In genomic region chr8:105339886-105340635, GRCm38 (mm10) we compare ENCODE assay signal across 12 mouse cellular contexts. TPM values are rescaled to one million over a fixed set of nuclear protein-coding genes. Genes with fewer than 3 reads are reported as not detected.
DNase-seq lines count a peak whose midpoint lies in the region; ATAC-seq lines count a peak whose summit lies in the region.
"Had no signal": no experiment of that assay in that cellular context is flagged by ENCODE, and none has a peak within 500 bp of the region (broad histone marks: within the 10 kb centered on the region; RNA-seq: fewer than 3 reads in every experiment).

No protein-coding gene starts in this region.

- 0 out of 2 replicates have a peak overlapping the region, but pooled peaks have one; percentile 7 for H3K4me2 ChIP-seq in heart, embryonic 16.5 days (ENCODE audit: low read depth, low read length)
- H3K4me2 ChIP-seq in lung, embryonic 15.5 days, result peak overlapping the region; percentile 44
- H3K4me2 ChIP-seq: limb, embryonic 13.5 days; neural tube, embryonic 13.5 days had no signal

- peaks cover 37% of the 10 kb centered on the region for H3K4me1 ChIP-seq in heart, embryonic 16.5 days (ENCODE audit: control insufficient read depth, insufficient read depth, low read length)
- peaks cover 66% of the 10 kb centered on the region for H3K4me1 ChIP-seq in lung, embryonic 15.5 days
- H3K4me1 ChIP-seq in midbrain, embryonic 10.5 days, result peaks cover 13% of the 10 kb centered on the region

- peak overlapping the region; percentile 38 for H3K27ac ChIP-seq in heart, embryonic 16.5 days (ENCODE audit: low read length)
- H3K27ac ChIP-seq in lung, embryonic 15.5 days, result peak overlapping the region; percentile 97
- no peak overlapping the region for H3K27ac ChIP-seq in midbrain, embryonic 10.5 days (replicated peaks)
- H3K27ac ChIP-seq: limb, embryonic 13.5 days; neural tube, embryonic 13.5 days had no signal

- H3K9ac ChIP-seq in heart, embryonic 16.5 days (ENCODE audit: low read length), result no peak overlapping the region
- H3K9ac ChIP-seq in lung, embryonic 15.5 days, result no peak overlapping the region
- H3K9ac ChIP-seq: neural tube, embryonic 13.5 days had no signal

- WGBS in heart, embryonic 16.5 days, result 42% methylated on average over 6 of the region's 6 CpGs
- 35% methylated on average over 6 of the region's 6 CpGs for WGBS in lung, embryonic 15.5 days
- 81% methylated on average over 6 of the region's 6 CpGs for WGBS in midbrain, embryonic 10.5 days

- 0 out of 2 replicates have a peak, but pooled peaks have one; percentile 15 for ATAC-seq in heart, embryonic 16.5 days (replicated peaks; ENCODE audit: extremely low read depth, insufficient read depth, low FRiP score)
- no peak for ATAC-seq in lung, embryonic 15.5 days (ENCODE audit: borderline replicate concordance, extremely low read depth, low FRiP score, low TSS enrichment)

- H3K9me3 ChIP-seq in heart, embryonic 16.5 days (replicated peaks; ENCODE audit: control insufficient read depth, low read length), result no peaks in the 10 kb centered on the region
- no peaks in the 10 kb centered on the region for H3K9me3 ChIP-seq in lung, embryonic 15.5 days
- no peaks in the 10 kb centered on the region for H3K9me3 ChIP-seq in midbrain, embryonic 10.5 days (replicated peaks)
- H3K9me3 ChIP-seq: limb, embryonic 13.5 days; neural tube, embryonic 13.5 days had no signal

- peaks cover 19% of the 10 kb centered on the region for H3K36me3 ChIP-seq in heart, embryonic 16.5 days (ENCODE audit: control insufficient read depth, insufficient read depth)
- H3K36me3 ChIP-seq in lung, embryonic 15.5 days, result peaks cover 48% of the 10 kb centered on the region
- H3K36me3 ChIP-seq in midbrain, embryonic 10.5 days, result peaks cover 36% of the 10 kb centered on the region

- H3K27me3 ChIP-seq in heart, embryonic 16.5 days (ENCODE audit: control insufficient read depth, insufficient read depth, low read length), result no peaks in the 10 kb centered on the region
- H3K27me3 ChIP-seq in lung, embryonic 15.5 days, result no peaks in the 10 kb centered on the region
- H3K27me3 ChIP-seq in midbrain, embryonic 10.5 days (ENCODE audit: low read depth, poor library complexity, severe bottlenecking), result peaks cover 14% of the 10 kb centered on the region
- H3K27me3 ChIP-seq: limb, embryonic 13.5 days; neural tube, embryonic 13.5 days had no signal

- peak; percentile 56 for DNase-seq in adrenal gland, postnatal 14 days
- no peak for DNase-seq in adrenal gland, adult 8-10 months
- peak; percentile 53 for DNase-seq in 416B (ENCODE audit: low read depth)
- DNase-seq in frontal cortex, postnatal 36 days (ENCODE audit: low spot score in 2 of 2), result no peak
- no peak for DNase-seq in midbrain, embryonic 10.5 days (ENCODE audit: low spot score)
- no peak for DNase-seq in left cerebral cortex, postnatal 14 days (ENCODE audit: low spot score in 2 of 2)
- DNase-seq: cerebellum, postnatal 10 days; kidney, adult 8-10 months had no signal

- H3K4me3 ChIP-seq in heart, embryonic 16.5 days (ENCODE audit: low read length), result no peak overlapping the region
- H3K4me3 ChIP-seq in lung, embryonic 15.5 days, result no peak overlapping the region
- H3K4me3 ChIP-seq in midbrain, embryonic 10.5 days, result no peak overlapping the region
- H3K4me3 ChIP-seq: limb, embryonic 13.5 days; neural tube, embryonic 13.5 days had no signal

- intact Hi-C loops in left cerebral cortex, postnatal 14 days (cut with DNase I), result no loop called here

RNA-seq across cellular contexts. Expression of gene Fhod1, which starts 7.7 kb away (rescaled TPM):
- total RNA-seq in adrenal gland, postnatal 14 days (2021), result 11.9 and 15.7 TPM in 2 replicates
- 10 to 100 TPM; 11.8 to 21.9 (median 17.1) TPM for total RNA-seq in adrenal gland, adult 8-10 months (2022)
- polyA plus RNA-seq in heart, embryonic 16.5 days (2015; fragmentation: Nextera tagmentation; extraction: Ambion mirVana), result 1.1 and 2.3 TPM in 2 replicates
- 10.6 and 11.9 TPM in 2 replicates for polyA plus RNA-seq in lung, embryonic 15.5 days (2015; fragmentation: Nextera tagmentation; extraction: Ambion mirVana)
- 1.9 and 2.2 TPM in 2 replicates for polyA plus RNA-seq in midbrain, embryonic 10.5 days (2016; fragmentation: Nextera tagmentation; extraction: Ambion mirVana)
- 1 to 10 TPM; 2.8 to 2.9 TPM for total RNA-seq in left cerebral cortex, postnatal 14 days (2021)

RNA-seq across cellular contexts. Expression of gene Slc9a5, which starts 8.6 kb away (rescaled TPM):
- total RNA-seq in adrenal gland, postnatal 14 days (2021), result 1.9 TPM in 2 replicates
- 1 to 10 TPM in 3 of 4 experiments, under 1 TPM in 1; 0.73 to 1.9 (median 1.4) TPM for total RNA-seq in adrenal gland, adult 8-10 months (2022)
- 1.1 and 1.4 TPM in 2 replicates for polyA plus RNA-seq in heart, embryonic 16.5 days (2015; fragmentation: Nextera tagmentation; extraction: Ambion mirVana)
- 6.4 and 7.2 TPM in 2 replicates for polyA plus RNA-seq in lung, embryonic 15.5 days (2015; fragmentation: Nextera tagmentation; extraction: Ambion mirVana)
- 4.1 TPM in 2 replicates for polyA plus RNA-seq in midbrain, embryonic 10.5 days (2016; fragmentation: Nextera tagmentation; extraction: Ambion mirVana)
- total RNA-seq in left cerebral cortex, postnatal 14 days (2021), result 10 to 100 TPM; 25.0 to 35.1 TPM

RNA-seq across cellular contexts. Expression of gene Tmem208, which starts 13.9 kb away (rescaled TPM):
- 47.7 and 48.6 TPM in 2 replicates for total RNA-seq in adrenal gland, postnatal 14 days (2021)
- 10 to 100 TPM; 62.1 to 66.9 (median 65.1) TPM for total RNA-seq in adrenal gland, adult 8-10 months (2022)
- 82.1 and 84.2 TPM in 2 replicates for polyA plus RNA-seq in heart, embryonic 16.5 days (2015; fragmentation: Nextera tagmentation; extraction: Ambion mirVana)
- polyA plus RNA-seq in lung, embryonic 15.5 days (2015; fragmentation: Nextera tagmentation; extraction: Ambion mirVana), result 110 and 116 TPM in 2 replicates
- 105 and 106 TPM in 2 replicates for polyA plus RNA-seq in midbrain, embryonic 10.5 days (2016; fragmentation: Nextera tagmentation; extraction: Ambion mirVana)
- 10 to 100 TPM; 42.2 to 43.1 TPM for total RNA-seq in left cerebral cortex, postnatal 14 days (2021)

RNA-seq across cellular contexts. Expression of gene Lrrc29, which starts 14.0 kb away (rescaled TPM):
- 4.7 and 6.6 TPM in 2 replicates for total RNA-seq in adrenal gland, postnatal 14 days (2021)
- 10 to 100 TPM in 2 of 4 experiments, 1 to 10 TPM in 2; 3.1 to 14.2 (median 8.5) TPM for total RNA-seq in adrenal gland, adult 8-10 months (2022)
- 0.80 and 0.84 TPM in 2 replicates for polyA plus RNA-seq in heart, embryonic 16.5 days (2015; fragmentation: Nextera tagmentation; extraction: Ambion mirVana)
- polyA plus RNA-seq in lung, embryonic 15.5 days (2015; fragmentation: Nextera tagmentation; extraction: Ambion mirVana), result 1.6 and 2.8 TPM in 2 replicates
- 1.2 and 1.7 TPM in 2 replicates for polyA plus RNA-seq in midbrain, embryonic 10.5 days (2016; fragmentation: Nextera tagmentation; extraction: Ambion mirVana)
- total RNA-seq in left cerebral cortex, postnatal 14 days (2021), result 1 to 10 TPM; 5.1 to 6.9 TPM

RNA-seq across cellular contexts. Expression of gene Plekhg4, which starts 33.0 kb away (rescaled TPM):
- 0.26 and 0.98 TPM in 2 replicates for total RNA-seq in adrenal gland, postnatal 14 days (2021)
- total RNA-seq in adrenal gland, adult 8-10 months (2022), result 1 to 10 TPM in 2 of 4 experiments, under 1 TPM in 2; 0.42 to 2.7 (median 1.3) TPM
- polyA plus RNA-seq in heart, embryonic 16.5 days (2015; fragmentation: Nextera tagmentation; extraction: Ambion mirVana), result 0.18 and 0.21 TPM in 2 replicates
- polyA plus RNA-seq in lung, embryonic 15.5 days (2015; fragmentation: Nextera tagmentation; extraction: Ambion mirVana), result 1.1 and 1.5 TPM in 2 replicates
- polyA plus RNA-seq in midbrain, embryonic 10.5 days (2016; fragmentation: Nextera tagmentation; extraction: Ambion mirVana), result 0.49 and 0.51 TPM in 2 replicates
- total RNA-seq in left cerebral cortex, postnatal 14 days (2021), result 1 to 10 TPM; 1.7 to 4.9 TPM

Comparison
In these comparisons a context has a peak if more than half of its experiments do, and no peak if none do; other contexts are left out.
1. DNase-seq: peak in adrenal gland, postnatal 14 days (single experiment) and 416B (single experiment); none in adrenal gland, adult 8-10 months (single experiment), frontal cortex, postnatal 36 days (0 of 2), midbrain, embryonic 10.5 days (single experiment) and left cerebral cortex, postnatal 14 days (0 of 2).